Mouse (Mus musculus) CD4-positive, CD25-positive, alpha-beta regulatory T cell (primary cell): ENCODE measurements around the gene Tmed8. TPM values are rescaled to one million over a fixed set of nuclear protein-coding genes. Genes with fewer than 3 reads are reported as not detected.

Experiments
- polyA plus RNA-seq: library from polyadenylated mRNA; unstranded; fragments of 100-300 nt; shearing (Covaris generic); gene quantifications from one replicate; pipeline ENCODE4 v1.2.1, GENCODE M21; 2017

The Tmed8 gene
- 5.1 TPM for polyA plus RNA-seq

DNA sequence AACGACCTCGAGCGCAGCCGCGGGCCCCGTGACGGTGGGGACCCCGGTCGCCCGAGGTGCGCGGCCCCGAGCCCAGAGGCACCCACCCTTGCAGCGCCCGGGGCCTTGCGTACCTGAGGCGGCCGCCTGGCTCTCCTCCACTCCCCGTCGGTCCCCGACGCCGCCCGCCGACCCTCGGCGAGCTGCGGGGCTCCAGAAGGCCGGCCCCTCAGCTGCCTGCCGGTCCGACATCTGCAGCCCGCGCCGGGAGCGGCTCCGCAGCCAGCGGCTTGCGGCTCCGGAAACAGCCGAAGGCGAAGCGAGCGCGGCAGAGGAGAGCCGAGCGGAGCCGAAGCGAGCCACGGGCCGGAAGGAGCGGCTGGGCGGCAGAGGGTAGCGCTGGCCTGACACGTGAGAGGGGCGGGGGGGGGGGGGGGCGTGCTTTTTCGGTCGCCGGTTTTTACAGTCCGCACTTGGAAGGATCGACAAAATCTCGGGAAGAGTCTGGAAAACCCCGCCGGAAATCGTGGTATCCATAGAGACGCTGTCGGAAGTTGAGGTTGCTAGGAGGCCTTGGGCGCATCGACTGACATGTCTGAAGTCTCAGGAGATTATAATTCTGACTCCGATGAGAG is at the start of gene Tmed8:
Gene Tmed8, minus strand, starts transcription at position 482 of the 614 bp plus-strand sequence.

DNA sequence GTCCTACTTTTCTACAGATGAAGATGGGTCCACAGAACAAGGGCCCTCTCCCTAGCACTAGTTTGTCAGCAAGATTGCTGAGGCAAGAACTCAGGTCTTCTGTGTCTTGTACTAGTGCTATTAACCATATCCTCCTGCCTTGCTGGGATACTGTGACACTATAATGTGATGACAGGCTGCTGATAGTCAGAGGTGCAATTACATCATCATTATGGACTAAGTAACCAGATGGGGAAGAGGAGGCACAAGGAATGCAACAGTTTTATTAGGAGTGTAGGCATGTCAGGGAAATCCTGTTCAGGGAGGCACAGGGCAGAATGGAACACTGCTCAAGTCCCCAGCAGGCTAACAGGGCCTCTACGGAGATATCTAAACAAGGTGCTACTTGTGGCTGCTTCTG is 38.4 kb upstream of the Tmed8 start, which contains the start of gene Noxred1:
Gene Noxred1, minus strand, starts transcription at position 101 of the 400 bp plus-strand sequence.

DNA sequence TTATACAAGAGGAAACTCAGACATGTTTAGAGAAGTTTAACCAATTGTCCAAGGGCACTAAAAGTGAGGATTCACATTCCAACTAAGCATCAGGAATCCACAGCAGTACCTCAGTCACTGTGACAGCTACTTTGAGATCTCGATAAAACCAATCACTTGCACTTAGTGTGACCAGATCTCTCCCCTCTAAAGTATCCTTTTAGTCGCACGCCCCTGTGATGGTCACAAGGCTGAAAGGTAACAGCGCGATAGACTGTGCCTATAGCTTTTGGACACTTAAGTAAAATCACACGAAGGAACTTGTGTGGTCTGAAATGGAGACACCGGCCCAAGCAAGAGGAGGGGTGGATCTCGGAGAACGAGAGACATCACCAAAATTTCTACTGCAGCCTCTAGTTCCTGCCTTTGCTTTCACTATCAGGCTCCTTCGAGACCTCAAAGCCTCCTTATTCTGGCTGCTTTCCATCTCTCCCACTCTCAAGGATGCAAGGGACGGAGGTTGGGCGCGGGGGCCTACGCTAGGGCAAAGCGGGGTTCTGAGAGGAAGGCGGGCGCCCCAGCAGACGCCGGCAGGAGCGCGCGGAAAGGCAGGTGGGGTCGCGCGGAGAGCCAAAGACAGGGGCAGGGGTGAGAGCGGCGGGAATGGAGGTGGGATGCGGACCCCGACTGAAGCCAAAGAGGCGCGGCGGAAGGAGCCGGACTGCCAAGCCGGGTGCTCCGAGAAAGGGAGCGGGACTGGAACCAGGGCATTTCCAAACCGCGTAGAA is 865 bp downstream of the Tmed8 start, which contains the start of gene Samd15:
Gene Samd15, plus strand, starts transcription at position 518 of the 767 bp plus-strand sequence.

DNA sequence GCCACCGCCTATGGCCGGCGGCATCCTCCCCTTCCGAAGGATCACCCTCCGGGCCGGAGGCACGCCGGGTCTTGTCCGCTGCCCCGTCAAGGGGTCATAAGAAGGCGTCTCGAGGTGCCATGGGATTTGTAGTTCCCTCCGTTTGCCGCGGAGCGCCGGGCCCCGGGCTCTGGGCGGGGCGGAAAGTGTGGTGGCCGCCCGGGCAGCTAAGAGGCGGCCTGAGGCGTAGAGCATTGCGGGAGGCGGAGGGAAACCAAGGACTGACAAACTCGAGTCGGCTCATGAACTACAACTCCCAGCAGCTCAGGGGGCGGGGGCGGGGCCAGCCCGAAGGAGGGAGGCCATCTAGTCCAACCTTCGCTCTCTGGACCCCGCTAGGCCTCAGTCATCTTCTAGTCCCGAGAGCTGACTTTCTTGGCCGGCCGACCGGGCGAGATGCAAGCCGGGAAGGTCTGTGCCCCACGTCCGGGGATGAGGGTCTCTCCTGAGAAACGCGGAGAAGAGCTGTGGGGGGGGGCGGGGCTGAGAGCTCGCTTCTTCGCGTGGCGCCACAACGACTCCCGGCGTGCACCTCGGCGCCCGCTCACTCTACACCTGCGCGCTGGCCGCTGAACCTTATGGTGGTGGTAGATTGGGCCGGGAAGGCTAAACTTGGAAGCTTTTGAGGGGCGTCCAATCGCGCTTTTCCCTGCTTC is 52.7 kb downstream of the Tmed8 start, which contains the start of gene Pomt2:
Gene Pomt2, minus strand, starts transcription at position 574 of the 695 bp plus-strand sequence.

DNA sequence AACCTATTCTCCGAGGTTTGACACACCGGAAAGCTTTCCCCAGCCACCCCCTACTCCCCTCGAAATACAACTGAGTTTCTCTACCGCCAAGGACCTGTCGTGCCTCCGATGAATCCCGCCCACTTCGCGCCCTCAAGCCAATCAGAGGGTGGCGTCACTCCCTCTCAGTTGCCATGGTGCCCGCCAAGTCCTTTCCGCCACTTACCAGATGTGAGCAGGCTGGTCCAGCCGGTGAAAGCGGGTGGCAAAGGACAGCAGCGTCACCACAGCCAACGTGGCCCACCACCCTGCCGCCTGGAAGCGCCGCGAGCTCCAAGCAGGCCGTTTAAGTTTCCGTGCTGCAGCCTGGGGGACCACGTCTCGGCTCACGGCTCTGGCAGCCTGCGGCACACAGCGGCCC is 53.3 kb downstream of the Tmed8 start, which contains the start of gene Gstz1:
Gene Gstz1, plus strand, starts transcription at position 200 of the 400 bp plus-strand sequence.

Other genes starting within 250 kb of the Tmed8 start
- gene Zdhhc22, start 210.0 kb downstream of the Tmed8 start, polyA plus RNA-seq = 0.12 TPM
- 0.42 TPM for gene Tmem63c, start 179.1 kb downstream of the Tmed8 start, polyA plus RNA-seq
- 0.13 TPM for gene Ngb, start 97.9 kb downstream of the Tmed8 start, polyA plus RNA-seq
- gene Gstz1, start 53.3 kb downstream of the Tmed8 start, polyA plus RNA-seq = 9.9 TPM
- gene Pomt2, start 52.5 kb downstream of the Tmed8 start, polyA plus RNA-seq = 3.0 TPM
- gene Samd15, start 731 bp downstream of the Tmed8 start, polyA plus RNA-seq = 3.0 TPM
- 1.1 TPM for gene Noxred1, start 38.3 kb upstream of the Tmed8 start, polyA plus RNA-seq
- gene Vipas39, start 65.8 kb upstream of the Tmed8 start, polyA plus RNA-seq = 37.4 TPM
- 164 TPM for gene Ahsa1, start 66.0 kb upstream of the Tmed8 start, polyA plus RNA-seq
- gene Ism2, start 99.3 kb upstream of the Tmed8 start, polyA plus RNA-seq = not detected
- 151 TPM for gene Sptlc2, start 187.9 kb upstream of the Tmed8 start, polyA plus RNA-seq
- gene Slirp, start 243.4 kb upstream of the Tmed8 start, polyA plus RNA-seq = 75.0 TPM
- 72.0 TPM for gene Alkbh1, start 243.6 kb upstream of the Tmed8 start, polyA plus RNA-seq